Mouse (Mus musculus) C2C12 (cell line): ENCODE measurements around the gene Defb15.

Source experiments
- CEBPB ChIP-seq: IDR thresholded peaks from one replicate; pipeline ENCODE4 v1.6.1; 2011; ENCODE audit warnings: low read depth, mild to moderate bottlenecking, control low read depth, moderate library complexity
- CTCF ChIP-seq: IDR thresholded peaks from one replicate; pipeline ENCODE4 v1.5.1; 2011; ENCODE audit not compliant: control insufficient read depth, insufficient read depth, insufficient read length
- FOSL1 ChIP-seq: IDR thresholded peaks from one replicate; pipeline ENCODE4 v1.8.0; 2011; ENCODE audit warnings: mild to moderate bottlenecking, low read length; ENCODE audit not compliant: poor library complexity, insufficient read depth, severe bottlenecking
- MAX ChIP-seq: IDR thresholded peaks from one replicate; pipeline ENCODE4 v1.6.1; 2011; ENCODE audit warnings: mild to moderate bottlenecking, control low read depth
- MYOD1 ChIP-seq: IDR thresholded peaks from one replicate; pipeline ENCODE4 v1.6.1; 2011; ENCODE audit warnings: low read depth; ENCODE audit not compliant: control insufficient read depth, insufficient read length
- MYOG ChIP-seq: IDR thresholded peaks from one replicate; pipeline ENCODE4 v1.6.1; 2011; ENCODE audit not compliant: control insufficient read depth, insufficient read length; ENCODE audit errors: extremely low read depth
- USF1 ChIP-seq: IDR thresholded peaks from one replicate; pipeline ENCODE4 v1.6.1; 2011; ENCODE audit warnings: low read depth, mild to moderate bottlenecking, control low read depth, moderate library complexity

DNA sequence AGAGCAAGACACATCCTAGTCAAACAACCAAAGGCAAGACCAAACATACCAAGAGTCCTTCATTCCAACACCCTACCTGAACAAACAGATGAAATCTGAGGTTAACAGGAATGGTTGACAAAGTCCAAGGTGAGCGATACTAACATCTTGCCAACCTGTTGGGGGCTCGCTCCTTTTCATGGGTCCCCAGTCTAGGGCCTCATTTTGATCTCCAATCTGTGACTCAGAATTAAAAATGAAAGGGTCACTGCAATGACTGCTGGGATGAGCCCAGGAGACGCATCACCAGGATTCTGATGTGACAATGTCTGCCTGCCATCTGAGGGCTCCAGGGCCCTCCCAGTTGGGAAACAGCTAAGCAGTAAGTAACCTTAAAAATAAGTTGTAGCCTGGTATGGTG is 37.0 kb upstream of the Defb15 start, which contains the start of gene Ccdc70:
- TF ChIP-seq USF1 (no peak), CTCF (no peak), MYOD1 (no peak), FOSL1 (no peak), CEBPB (no peak), MYOG (no peak), MAX (no peak)
